Mouse (Mus musculus) cerebellum, adult 9-10 months (tissue): ENCODE data around the gene Shcbp1l.
A peak's percentile ranks its signal among the peaks of the same experiment; 100 is the strongest.
"Not testable (repeated sequence)": the region's sequence is repeated elsewhere in the genome, so short reads cannot be mapped to it uniquely, and the experiment has no call there.

Experiments
- DNase-seq: peaks from one replicate; pipeline ENCODE4 v3.0.0; 2022

The Shcbp1l gene

GRCm38 (mm10) chr1:153424770-153425584, at the start of gene Shcbp1l:
Gene Shcbp1l (plus strand): TSS chr1:153425162.
- peak; percentile 81 for DNase-seq

GRCm38 (mm10) chr1:153376446-153376845, 48.5 kb upstream of the Shcbp1l start:
- no peak for DNase-seq

GRCm38 (mm10) chr1:153378587-153378986, 46.4 kb upstream of the Shcbp1l start:
- no peak for DNase-seq

GRCm38 (mm10) chr1:153379832-153380231, 45.1 kb upstream of the Shcbp1l start:
- no peak for DNase-seq

- no peak for DNase-seq
Observed at GRCm38 (mm10) chr1:153380746-153381282, 44.1 kb upstream of the Shcbp1l start.

GRCm38 (mm10) chr1:153385081-153385480, 39.9 kb upstream of the Shcbp1l start:
- DNase-seq = no peak

- not testable (repeated sequence) for DNase-seq
Observed at GRCm38 (mm10) chr1:153385661-153386060, 39.3 kb upstream of the Shcbp1l start.

- peak; percentile 73 for DNase-seq
Observed at GRCm38 (mm10) chr1:153386271-153387069, 38.5 kb upstream of the Shcbp1l start.

- not testable (repeated sequence) for DNase-seq
Observed at GRCm38 (mm10) chr1:153395706-153396105, 29.3 kb upstream of the Shcbp1l start.

- DNase-seq = peak; percentile 33
Observed at GRCm38 (mm10) chr1:153401765-153402164, 23.2 kb upstream of the Shcbp1l start.

GRCm38 (mm10) chr1:153407641-153408040, 17.3 kb upstream of the Shcbp1l start:
- DNase-seq = not testable (repeated sequence)

- DNase-seq = not testable (repeated sequence)
Observed at GRCm38 (mm10) chr1:153408296-153408695, 16.7 kb upstream of the Shcbp1l start.

- DNase-seq = not testable (repeated sequence)
Observed at GRCm38 (mm10) chr1:153410915-153411314, 14.0 kb upstream of the Shcbp1l start.

- no peak for DNase-seq
Observed at GRCm38 (mm10) chr1:153411723-153412122, 13.2 kb upstream of the Shcbp1l start.

GRCm38 (mm10) chr1:153412663-153413396, 12.1 kb upstream of the Shcbp1l start:
- DNase-seq = not testable (repeated sequence)

GRCm38 (mm10) chr1:153413397-153414020, 11.5 kb upstream of the Shcbp1l start:
- peak; percentile 13 for DNase-seq

GRCm38 (mm10) chr1:153414114-153414723, 10.7 kb upstream of the Shcbp1l start:
- peak; percentile 39 for DNase-seq

- DNase-seq = peak; percentile 8
Observed at GRCm38 (mm10) chr1:153414962-153415361, 10.0 kb upstream of the Shcbp1l start.

GRCm38 (mm10) chr1:153415742-153416141, 9.2 kb upstream of the Shcbp1l start:
- DNase-seq = not testable (repeated sequence)

GRCm38 (mm10) chr1:153416271-153416832, 8.6 kb upstream of the Shcbp1l start:
- not testable (repeated sequence) for DNase-seq

- DNase-seq = peak; percentile 21
Observed at GRCm38 (mm10) chr1:153417805-153418204, 7.2 kb upstream of the Shcbp1l start.
